Mouse (Mus musculus) cerebellum, adult 18-20 months (tissue): ENCODE results near the gene Rad21l.
"Not testable (repeated sequence)": the region's sequence is repeated elsewhere in the genome, so short reads cannot be mapped to it uniquely, and the experiment has no call there.

Source experiments
- DNase-seq, 2 experiments: peaks; one replicate each; pipeline ENCODE4 v3.0.0; 2021

Rad21l gene

GRCm38 (mm10) chr2:151628011-151628410 lies 40.3 kb downstream of the Rad21l start:
- DNase-seq, result peak; percentile 18 to 38

GRCm38 (mm10) chr2:151626296-151626695 lies 42.0 kb downstream of the Rad21l start:
- DNase-seq, result no peak

DNA sequence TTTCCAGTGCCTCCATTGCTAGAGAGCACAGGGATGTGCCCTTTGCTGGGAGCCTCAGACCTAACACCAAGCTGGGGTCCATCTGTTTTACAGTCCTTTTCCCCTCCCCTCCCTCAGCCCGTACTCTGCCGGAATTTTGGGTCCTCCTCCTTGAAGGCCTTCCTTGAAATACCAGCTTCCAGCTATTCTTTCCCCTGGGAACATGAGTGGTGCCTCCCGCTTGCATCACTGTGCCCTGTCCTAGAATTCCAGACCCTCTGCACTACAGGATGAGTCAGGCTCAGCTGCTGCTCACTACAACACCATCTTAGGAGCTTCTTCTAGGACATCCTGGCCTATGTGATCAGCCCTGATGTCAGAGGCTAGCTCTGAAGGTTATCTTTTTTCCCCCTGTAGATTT lies 44.6 kb downstream of the Rad21l start:
- peak in 1 of 2 experiments; percentile 2 for DNase-seq

DNA sequence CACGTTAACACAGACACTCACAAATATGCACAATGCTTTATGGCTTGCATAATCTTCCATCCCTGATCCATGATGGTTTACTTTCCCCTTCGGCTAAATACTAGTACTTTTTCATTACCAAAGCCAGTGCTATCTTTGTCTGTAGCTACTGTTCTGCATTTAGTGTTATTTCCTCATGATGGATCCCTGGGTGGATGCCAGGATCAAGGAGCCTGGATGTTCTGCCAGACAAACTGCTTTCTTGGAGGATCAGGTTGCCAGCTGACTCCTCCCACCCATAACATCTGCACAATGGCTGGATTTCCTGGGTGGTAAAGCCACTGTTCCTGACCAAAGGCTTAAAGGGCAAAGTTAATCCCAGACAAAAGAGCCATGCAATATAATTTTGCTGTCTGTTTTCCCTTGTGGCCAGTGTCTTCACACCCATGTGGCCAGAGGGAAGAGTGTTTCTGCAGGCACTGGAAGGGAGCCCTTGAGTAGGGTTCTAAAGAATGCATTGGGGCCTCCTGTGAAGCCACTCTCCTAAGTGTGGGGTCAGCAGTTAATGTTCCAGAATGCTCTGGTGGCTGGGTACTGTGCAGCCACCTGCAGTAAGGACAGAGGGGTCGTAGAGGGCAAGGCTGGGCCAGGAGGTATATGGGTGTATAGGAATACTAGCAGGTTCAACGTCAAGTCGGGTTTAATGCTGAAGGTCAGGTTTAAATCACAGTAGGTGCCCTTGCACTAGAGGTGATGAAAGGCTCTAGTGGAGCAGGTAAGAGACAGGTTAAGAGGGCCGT lies 51.6 kb downstream of the Rad21l start:
- no peak for DNase-seq

DNA sequence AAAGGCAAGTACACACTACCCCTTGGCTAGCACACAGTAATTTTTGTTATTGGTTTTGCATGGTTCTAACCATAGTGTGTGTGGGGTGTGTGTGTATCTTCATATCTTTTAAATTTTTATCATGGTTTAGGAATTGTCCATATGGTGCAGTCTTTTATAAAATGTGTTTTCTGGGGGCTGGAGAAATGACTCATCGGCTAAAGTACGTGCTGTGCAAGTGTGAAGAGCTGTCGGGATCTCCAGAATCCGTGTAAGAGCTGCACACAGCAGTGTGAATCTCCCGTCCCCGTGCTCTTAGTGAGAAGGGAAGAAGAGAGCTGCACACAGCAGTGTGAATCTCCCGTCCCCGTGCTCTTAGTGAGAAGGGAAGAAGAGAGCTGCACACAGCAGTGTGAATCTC lies 52.6 kb downstream of the Rad21l start:
- not testable (repeated sequence) for DNase-seq

GRCm38 (mm10) chr2:151609974-151610373 lies 58.4 kb downstream of the Rad21l start:
- DNase-seq, result no peak

DNA sequence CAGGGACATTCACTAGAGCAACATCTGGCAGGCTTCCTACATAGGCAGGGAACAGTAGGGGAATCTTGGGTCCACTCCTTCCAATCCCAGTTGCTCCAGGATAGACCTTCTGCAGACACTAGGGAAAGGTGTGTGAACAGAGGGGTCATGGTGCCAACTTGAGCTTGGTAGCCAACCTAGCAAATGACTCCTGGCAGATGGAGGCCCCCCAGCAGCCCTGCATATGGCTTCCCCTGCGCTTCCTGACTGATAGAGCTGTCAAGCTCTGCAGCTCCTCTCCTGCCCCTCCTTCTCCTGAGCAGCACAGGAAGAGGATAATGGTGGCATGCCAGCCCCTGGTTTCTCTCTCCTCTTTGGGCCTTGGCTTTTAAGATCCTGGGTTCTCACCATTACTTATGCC lies 59.9 kb downstream of the Rad21l start:
- DNase-seq, result peak; percentile 72 to 86

GRCm38 (mm10) chr2:151605437-151605987 lies 62.8 kb downstream of the Rad21l start:
- DNase-seq, result peak; percentile 49 to 58

DNA sequence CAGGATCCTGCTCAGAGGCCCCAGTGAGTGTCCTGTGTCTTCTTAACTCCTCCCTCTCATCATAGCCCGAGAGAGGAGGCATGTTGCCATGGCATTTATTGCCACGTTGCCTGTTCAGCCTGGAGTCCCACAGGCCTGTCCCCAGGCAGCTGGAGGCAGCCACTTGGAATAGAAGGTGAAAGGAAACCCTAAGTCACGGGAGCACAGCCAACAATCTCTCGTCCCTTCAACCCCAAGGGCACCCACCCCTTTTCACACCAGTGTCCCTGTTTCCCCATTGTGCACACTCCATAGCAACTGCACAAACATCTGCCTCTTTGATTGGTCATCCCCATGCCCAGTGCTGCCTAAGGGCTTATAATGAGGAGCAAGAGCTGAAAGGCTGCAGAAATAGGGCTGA lies 64.7 kb downstream of the Rad21l start:
- peak in 1 of 2 experiments; percentile 22 for DNase-seq

GRCm38 (mm10) chr2:151602106-151602505 lies 66.2 kb downstream of the Rad21l start:
- no peak for DNase-seq

DNA sequence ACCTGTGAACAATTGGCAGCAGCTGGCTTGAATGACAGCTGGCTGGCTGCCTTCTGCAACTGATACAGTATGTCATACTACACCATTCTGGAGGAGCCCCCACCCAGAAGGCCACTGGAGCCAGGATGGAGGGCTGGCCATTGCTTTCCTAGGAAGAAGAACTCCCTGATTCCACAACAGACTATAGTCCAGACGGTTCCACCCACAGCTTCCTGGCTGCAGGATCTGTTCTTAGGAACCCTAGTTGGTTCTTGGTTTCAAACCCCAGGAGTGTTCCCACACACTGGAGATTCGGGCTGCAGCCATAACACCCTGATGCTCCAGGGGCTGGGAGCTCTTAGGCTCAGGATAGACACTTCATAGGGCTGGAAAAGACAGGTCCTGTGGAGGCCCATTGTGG lies 70.3 kb downstream of the Rad21l start:
- DNase-seq, result no peak
